Mouse (Mus musculus): ENCODE data around the gene Sav1. TPM values are rescaled to one million over a fixed set of nuclear protein-coding genes. Genes with fewer than 3 reads are reported as not detected.

Sav1 gene
- polyA plus RNA-seq, 1 experiment from 2014 or later = 3.2 TPM

Other genes with a start within 250 kb of the Sav1 start
- gene Cdkl1, start 195.7 kb downstream of the Sav1 start, polyA plus RNA-seq (2014; fragmentation: Nextera tagmentation; extraction: Ambion mirVana) = 1.1 and 2.4 TPM in 2 replicates
- 7.3 and 7.5 TPM in 2 replicates for gene Atl1, start 94.4 kb downstream of the Sav1 start, polyA plus RNA-seq (2014; fragmentation: Nextera tagmentation; extraction: Ambion mirVana)
- 37.4 and 41.5 TPM in 2 replicates for gene Map4k5, start 93.8 kb downstream of the Sav1 start, polyA plus RNA-seq (2014; fragmentation: Nextera tagmentation; extraction: Ambion mirVana)
- 23.3 and 26.1 TPM in 2 replicates for gene Nin, start 126.7 kb upstream of the Sav1 start, polyA plus RNA-seq (2014; fragmentation: Nextera tagmentation; extraction: Ambion mirVana)
- 0.29 and 0.33 TPM in 2 replicates for gene Abhd12b, start 167.1 kb upstream of the Sav1 start, polyA plus RNA-seq (2014; fragmentation: Nextera tagmentation; extraction: Ambion mirVana)
- gene Pygl, start 244.5 kb upstream of the Sav1 start, polyA plus RNA-seq (2014; fragmentation: Nextera tagmentation; extraction: Ambion mirVana) = 37.5 and 41.4 TPM in 2 replicates

Measured in stomach, embryonic 14.5 days (tissue).